Comparison of ENCODE assay signal across 25 mouse cellular contexts in the genomic region with DNA sequence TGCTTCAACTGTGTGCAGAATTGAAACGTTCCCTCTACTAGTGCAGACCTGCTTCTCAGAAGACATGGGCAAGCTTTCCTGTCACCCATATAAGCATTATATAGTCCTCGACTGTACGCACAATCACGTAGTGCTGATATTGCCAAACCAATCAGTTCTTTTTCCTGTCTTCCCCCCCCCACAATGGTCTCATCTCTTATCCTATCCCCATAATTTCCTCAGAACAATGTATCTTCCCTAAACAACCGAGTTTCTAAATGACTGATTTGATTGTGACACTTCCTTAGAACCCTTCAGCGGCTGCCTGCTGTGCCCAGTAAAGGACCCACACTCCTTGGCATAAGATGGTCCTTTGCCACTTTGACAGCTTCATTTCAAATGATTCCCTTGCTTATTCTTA.
DNase-seq lines count a peak whose midpoint lies in the region; ATAC-seq and TF ChIP-seq lines count a peak whose summit lies in the region.
"Had no signal": no experiment of that assay in that cellular context is flagged by ENCODE, and none has a peak within 500 bp of the region (broad histone marks: within the 10 kb centered on the region; RNA-seq: fewer than 3 reads in every experiment).

No protein-coding gene starts in this region.

- H3K4me2 ChIP-seq in limb, embryonic 13.5 days (replicated peaks), result no peak overlapping the region
- H3K4me2 ChIP-seq in lung, postnatal 0 days (replicated peaks; ENCODE audit: low read depth, low read length), result no peak overlapping the region
- H3K4me2 ChIP-seq in liver, postnatal 0 days (ENCODE audit: low read depth, low read length), result no peak overlapping the region
- H3K4me2 ChIP-seq: forebrain, embryonic 13.5 days; hindbrain, embryonic 14.5 days; midbrain, embryonic 12.5 days; neural tube, embryonic 13.5 days had no signal

- ATAC-seq in limb, embryonic 13.5 days (ENCODE audit: low FRiP score, low read depth), result no peak
- peak; percentile 25; the same call in 1 of the 2 replicates for ATAC-seq in lung, postnatal 0 days
- ATAC-seq in liver, postnatal 0 days, result peak; percentile 59
- no peak for ATAC-seq in activated CD4-positive, CD25-positive, alpha-beta regulatory T cell, adult 4 months
- ATAC-seq: forebrain, embryonic 13.5 days; intestine, postnatal 0 days had no signal

- peak; percentile 21 for DNase-seq in heart, adult 8-10 months (ENCODE audit: low spot score)
- DNase-seq in heart, postnatal 10 days, result no peak
- no peak for DNase-seq in limb, embryonic 10.5 days (ENCODE audit: low spot score)
- peak; percentile 21 for DNase-seq in lung, postnatal 0 days (ENCODE audit: low spot score)
- no peak for DNase-seq in lung, postnatal 10 days
- no peak for DNase-seq in liver, postnatal 0 days
- DNase-seq: adrenal gland, postnatal 10 days; cerebellum, adult 11 months; cerebellum, adult 9-10 months; cerebellum, postnatal 36 days; gastrocnemius, postnatal 14 days; kidney, adult 9 months; kidney, postnatal 10 days; lung, adult 18-20 months; thymus, adult 2 months; thymus, postnatal 36 days had no signal

- 81% methylated on average over 6 of the region's 6 CpGs for WGBS in limb, embryonic 13.5 days
- WGBS in limb, embryonic 10.5 days, result 87% methylated on average over 6 of the region's 6 CpGs
- 57% methylated on average over 6 of the region's 6 CpGs for WGBS in lung, postnatal 0 days
- WGBS in liver, postnatal 0 days (ENCODE audit: insufficient replicate concordance), result 57% methylated on average over 6 of the region's 6 CpGs

- intact Hi-C loops in heart, postnatal 10 days (cut with DNase I), result no loop called here

- TF ChIP-seq CTCF in lung, postnatal 0 days (IDR thresholded peaks at IDR 0.05), result no peak
- TF ChIP-seq CTCF in liver, postnatal 0 days (IDR thresholded peaks at IDR 0.05; ENCODE audit: low read depth), result no peak

- peaks cover 19% of the 10 kb centered on the region for H3K4me1 ChIP-seq in limb, embryonic 13.5 days
- H3K4me1 ChIP-seq in limb, embryonic 10.5 days, result no peaks in the 10 kb centered on the region
- peaks cover 2% of the 10 kb centered on the region; the same call in 1 of the 2 replicates for H3K4me1 ChIP-seq in lung, postnatal 0 days (ENCODE audit: insufficient read depth, low read depth, low read length)
- H3K4me1 ChIP-seq in liver, postnatal 0 days (ENCODE audit: insufficient read depth), result no peaks in the 10 kb centered on the region
- H3K4me1 ChIP-seq: forebrain, embryonic 13.5 days; megakaryocyte, embryonic 14.5 days; midbrain, embryonic 12.5 days had no signal

- no peaks in the 10 kb centered on the region for H3K9me3 ChIP-seq in limb, embryonic 13.5 days
- H3K9me3 ChIP-seq in limb, embryonic 10.5 days (replicated peaks), result no peaks in the 10 kb centered on the region
- H3K9me3 ChIP-seq in lung, postnatal 0 days (ENCODE audit: low read length), result no peaks in the 10 kb centered on the region
- H3K9me3 ChIP-seq in liver, postnatal 0 days (ENCODE audit: low read length), result no peaks in the 10 kb centered on the region
- H3K9me3 ChIP-seq: forebrain, embryonic 13.5 days; megakaryocyte, embryonic 14.5 days; midbrain, embryonic 12.5 days; neural tube, embryonic 13.5 days had no signal

- H3K27ac ChIP-seq in limb, embryonic 13.5 days, result 0 out of 2 replicates have a peak overlapping the region, but pooled peaks have one; percentile 6
- H3K27ac ChIP-seq in limb, embryonic 10.5 days, result no peak overlapping the region
- H3K27ac ChIP-seq in lung, postnatal 0 days (ENCODE audit: low read length), result no peak overlapping the region
- H3K27ac ChIP-seq in liver, postnatal 0 days (ENCODE audit: low read depth), result peak overlapping the region; percentile 40; the same call in 1 of the 2 replicates
- H3K27ac ChIP-seq: forebrain, embryonic 13.5 days; hindbrain, embryonic 14.5 days; midbrain, embryonic 12.5 days; neural tube, embryonic 13.5 days had no signal

- no peaks in the 10 kb centered on the region for H3K27me3 ChIP-seq in limb, embryonic 13.5 days
- H3K27me3 ChIP-seq in limb, embryonic 10.5 days (ENCODE audit: low read depth, poor library complexity, severe bottlenecking), result no peaks in the 10 kb centered on the region
- no peaks in the 10 kb centered on the region for H3K27me3 ChIP-seq in lung, postnatal 0 days (replicated peaks; ENCODE audit: insufficient read depth, low read length)
- H3K27me3 ChIP-seq in liver, postnatal 0 days (ENCODE audit: insufficient read depth, low read length), result no peaks in the 10 kb centered on the region
- H3K27me3 ChIP-seq: forebrain, embryonic 13.5 days; megakaryocyte, embryonic 14.5 days; midbrain, embryonic 12.5 days; neural tube, embryonic 13.5 days had no signal

- no peak overlapping the region for H3K9ac ChIP-seq in limb, embryonic 13.5 days
- no peak overlapping the region for H3K9ac ChIP-seq in lung, postnatal 0 days (replicated peaks; ENCODE audit: low read depth)
- no peak overlapping the region for H3K9ac ChIP-seq in liver, postnatal 0 days (replicated peaks)
- H3K9ac ChIP-seq: forebrain, embryonic 13.5 days; hindbrain, embryonic 14.5 days; midbrain, embryonic 12.5 days; neural tube, embryonic 13.5 days had no signal

- TF ChIP-seq EP300 in lung, postnatal 0 days (IDR thresholded peaks at IDR 0.05), result no peak
- no peak for TF ChIP-seq EP300 in liver, postnatal 0 days (IDR thresholded peaks at IDR 0.05; ENCODE audit: low read depth)

- H3K36me3 ChIP-seq in limb, embryonic 13.5 days, result no peaks in the 10 kb centered on the region
- no peaks in the 10 kb centered on the region for H3K36me3 ChIP-seq in limb, embryonic 10.5 days
- H3K36me3 ChIP-seq in lung, postnatal 0 days (ENCODE audit: insufficient read depth, low read length), result no peaks in the 10 kb centered on the region
- H3K36me3 ChIP-seq in liver, postnatal 0 days (replicated peaks; ENCODE audit: insufficient read depth, low read length), result no peaks in the 10 kb centered on the region
- H3K36me3 ChIP-seq: G1E; midbrain, embryonic 12.5 days; neural tube, embryonic 13.5 days had no signal

- H3K4me3 ChIP-seq in limb, embryonic 13.5 days, result no peak overlapping the region
- no peak overlapping the region for H3K4me3 ChIP-seq in limb, embryonic 10.5 days
- H3K4me3 ChIP-seq in lung, postnatal 0 days (ENCODE audit: low read depth, low read length), result no peak overlapping the region
- no peak overlapping the region for H3K4me3 ChIP-seq in liver, postnatal 0 days (ENCODE audit: low read depth, low read length)
- H3K4me3 ChIP-seq: forebrain, embryonic 13.5 days; megakaryocyte, embryonic 14.5 days; midbrain, embryonic 12.5 days; neural tube, embryonic 13.5 days had no signal

Comparison
In these comparisons a context has a peak if more than half of its experiments do, and no peak if none do; other contexts are left out.
1. DNase-seq: peak in heart, adult 8-10 months (single experiment) and lung, postnatal 0 days (single experiment); none in heart, postnatal 10 days (0 of 2), limb, embryonic 10.5 days (single experiment), lung, postnatal 10 days (single experiment) and liver, postnatal 0 days (single experiment).
2. H3K27ac ChIP-seq: peak in limb, embryonic 13.5 days (single experiment) and liver, postnatal 0 days (single experiment); none in limb, embryonic 10.5 days (single experiment) and lung, postnatal 0 days (single experiment).
3. ATAC-seq: peak in lung, postnatal 0 days (single experiment) and liver, postnatal 0 days (single experiment); none in limb, embryonic 13.5 days (single experiment) and activated CD4-positive, CD25-positive, alpha-beta regulatory T cell, adult 4 months (single experiment).